Mouse (Mus musculus) MEL (cell line): ENCODE measurements around the gene Brd9.

Source experiments
- BHLHE40 ChIP-seq: IDR thresholded peaks from 2 replicates; pipeline ENCODE4 v1.6.1; 2012; ENCODE audit warnings: low read depth, mild to moderate bottlenecking, inconsistent platforms, low read length, improper control_type of control experiment, borderline replicate concordance
- CTCF ChIP-seq, 3 experiments: IDR thresholded peaks in 2 of 3; conservative IDR thresholded peaks in 1 of 3; 2 replicates each; pipeline ENCODE4 v1.5.1; 2011 to 2012; ENCODE audit warnings: low read length in 3 of 3, low read depth in 2 of 3, mild to moderate bottlenecking in 2 of 3, improper control_type of control experiment in 1 of 3, inconsistent platforms in 1 of 3, mixed read lengths in 1 of 3, moderate library complexity in 1 of 3; ENCODE audit not compliant: control insufficient read depth in 1 of 3, insufficient read depth in 1 of 3, poor library complexity in 1 of 3, severe bottlenecking in 1 of 3
- EP300 ChIP-seq, 2 experiments: IDR thresholded peaks; 2 replicates each; pipeline ENCODE4 v1.6.1; 2011; ENCODE audit warnings: improper control_type of control experiment in 2 of 2, low read length in 2 of 2, low read depth in 1 of 2, mild to moderate bottlenecking in 1 of 2
- HCFC1 ChIP-seq: IDR thresholded peaks from 2 replicates; pipeline ENCODE4 v1.6.1; 2012; ENCODE audit warnings: low read depth, mild to moderate bottlenecking, inconsistent platforms, low read length, improper control_type of control experiment, moderate library complexity
- MEF2A ChIP-seq: IDR thresholded peaks from 2 replicates; pipeline ENCODE4 v1.6.1; 2014; ENCODE audit warnings: low read depth, mild to moderate bottlenecking, inconsistent platforms, low read length, improper control_type of control experiment; ENCODE audit not compliant: poor library complexity, insufficient replicate concordance, severe bottlenecking; ENCODE audit errors: extremely low read depth
- NRF1 ChIP-seq: IDR thresholded peaks from 2 replicates; pipeline ENCODE4 v1.6.1; 2014; ENCODE audit warnings: low read depth, mild to moderate bottlenecking, inconsistent platforms, low read length, improper control_type of control experiment, moderate library complexity; ENCODE audit not compliant: poor library complexity, insufficient read depth, severe bottlenecking
- POLR2A ChIP-seq, 2 experiments: IDR thresholded peaks; 2 replicates each; pipeline ENCODE4 v1.6.1; 2011 to 2012; ENCODE audit warnings: low read length in 2 of 2, mild to moderate bottlenecking in 2 of 2, control low read depth in 1 of 2, improper control_type of control experiment in 1 of 2, low read depth in 1 of 2, moderate library complexity in 1 of 2; ENCODE audit not compliant: control insufficient read depth in 1 of 2, insufficient read depth in 1 of 2, poor library complexity in 1 of 2
- POLR2AphosphoS2 ChIP-seq: IDR thresholded peaks from 2 replicates; pipeline ENCODE4 v1.6.1; 2011; ENCODE audit warnings: low read length, improper control_type of control experiment
- RAD21 ChIP-seq: IDR thresholded peaks from 2 replicates; pipeline ENCODE4 v1.6.1; 2011; ENCODE audit warnings: mild to moderate bottlenecking, low read depth, low read length, improper control_type of control experiment
- SMC3 ChIP-seq: IDR thresholded peaks from 2 replicates; pipeline ENCODE4 v1.6.1; 2011; ENCODE audit warnings: low read depth, low read length, improper control_type of control experiment
- TAL1 ChIP-seq: IDR thresholded peaks from 2 replicates; pipeline ENCODE4 v1.6.1; 2012; ENCODE audit warnings: mild to moderate bottlenecking, inconsistent platforms, low read length, moderate library complexity, mixed read lengths
- TCF12 ChIP-seq: IDR thresholded peaks from 2 replicates; pipeline ENCODE4 v1.6.1; 2014; ENCODE audit warnings: low read depth, mild to moderate bottlenecking, inconsistent platforms, low read length, improper control_type of control experiment, moderate library complexity

GRCm38 (mm10) chr13:73907683-73908412 is 29.8 kb upstream of the Brd9 start:
- TF ChIP-seq BHLHE40 (no peak), POLR2A (IDR thresholded peaks at IDR 0.05; ENCODE audit: control insufficient read depth in 1 of 2, insufficient read depth in 1 of 2, low read depth in 1 of 2, low read length in 2 of 2, poor library complexity in 1 of 2) (no peak), RAD21 (peak; percentile 80), NRF1 (no peak), CTCF (IDR thresholded peaks at IDR 0.05 in 2 of 3, conservative IDR thresholded peaks at IDR 0.05 in 1 of 3; ENCODE audit: control insufficient read depth in 1 of 3, insufficient read depth in 1 of 3, low read depth in 2 of 3, low read length in 3 of 3, poor library complexity in 1 of 3, severe bottlenecking in 1 of 3) (peak; percentile 22 to 78 (median 57); a peak in 5 of 6 replicates), TAL1 (no peak), EP300 (IDR thresholded peaks at IDR 0.05; ENCODE audit: low read depth in 1 of 2, low read length in 2 of 2) (no peak), HCFC1 (no peak), SMC3 (peak; percentile 72), POLR2AphosphoS2 (no peak), TCF12 (no peak), MEF2A (no peak)
